Mouse (Mus musculus): ENCODE data around the gene Dusp18. TPM values are rescaled to one million over a fixed set of nuclear protein-coding genes. Genes with fewer than 3 reads are reported as not detected.

Gene Dusp18
- total RNA-seq, 2 experiments from 2014 or later: 18.8 to 21.0 TPM

GRCm38 (mm10) chr11:3918738-3919137, 23.7 kb downstream of the Dusp18 start:
- intact Hi-C loops (cut with DNase I): loop anchor here (10.0 kb wide), 2 partner anchors 224 to 384 kb away; no protein-coding TSS in a partner anchor
- DNase-seq (ENCODE audit: extremely low spot score in 1 of 2, low spot score in 2 of 2): no peak

GRCm38 (mm10) chr11:3920476-3920875, 25.4 kb downstream of the Dusp18 start:
- no peak for DNase-seq (ENCODE audit: extremely low spot score in 1 of 2, low spot score in 2 of 2)
- intact Hi-C loops (cut with DNase I): no loop called here

- peak; percentile 36 to 55 for DNase-seq (ENCODE audit: extremely low spot score in 1 of 2, low spot score in 2 of 2)
- intact Hi-C loops (cut with DNase I): no loop called here
Observed at GRCm38 (mm10) chr11:3921281-3921850, 26.3 kb downstream of the Dusp18 start.

DNA sequence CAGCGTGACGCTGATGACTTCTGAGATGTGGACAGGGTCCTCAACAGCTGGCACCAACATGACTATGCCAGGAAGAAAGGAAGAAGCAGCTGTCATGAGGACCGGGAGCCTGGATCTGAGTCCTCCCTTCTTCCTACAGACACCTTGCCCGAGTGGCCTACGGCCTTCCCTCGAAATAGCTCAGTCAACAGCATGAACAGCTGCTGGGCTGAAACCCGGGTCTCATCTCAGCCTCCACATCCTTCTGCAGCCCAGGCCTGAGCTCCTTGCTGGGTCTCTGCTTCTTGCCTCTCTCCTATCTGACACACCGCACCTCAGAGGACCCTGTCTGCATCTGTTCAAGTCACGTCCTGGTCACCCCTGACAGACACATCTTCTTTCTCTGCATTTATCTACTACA, 27.1 kb downstream of the Dusp18 start:
- DNase-seq (ENCODE audit: extremely low spot score in 1 of 2, low spot score in 2 of 2): no peak
- intact Hi-C loops (cut with DNase I): no loop called here

DNA sequence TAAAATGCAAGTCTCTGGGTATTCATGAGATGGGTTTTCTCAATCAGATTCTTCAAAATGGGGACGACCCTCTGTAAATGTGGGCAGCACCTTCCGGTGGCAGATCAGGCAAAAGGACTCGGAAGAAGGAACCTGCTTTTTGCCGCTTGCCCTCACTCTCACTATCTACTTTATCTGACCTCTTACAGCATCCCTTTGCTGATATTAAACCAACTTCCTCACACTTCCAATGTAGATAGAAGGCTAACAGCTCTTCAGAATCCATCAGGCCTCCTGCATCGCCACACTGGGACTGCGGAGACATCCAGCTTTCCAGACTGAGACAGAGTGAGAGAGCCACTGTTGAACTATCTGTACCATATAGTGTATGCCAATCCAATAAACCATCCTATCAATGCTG, 27.7 kb downstream of the Dusp18 start:
- intact Hi-C loops (cut with DNase I): no loop called here
- DNase-seq (ENCODE audit: extremely low spot score in 1 of 2, low spot score in 2 of 2): no peak

- intact Hi-C loops (cut with DNase I): no loop called here
- DNase-seq (ENCODE audit: extremely low spot score in 1 of 2, low spot score in 2 of 2): no peak
Observed at GRCm38 (mm10) chr11:3925916-3926315, 30.9 kb downstream of the Dusp18 start.

DNA sequence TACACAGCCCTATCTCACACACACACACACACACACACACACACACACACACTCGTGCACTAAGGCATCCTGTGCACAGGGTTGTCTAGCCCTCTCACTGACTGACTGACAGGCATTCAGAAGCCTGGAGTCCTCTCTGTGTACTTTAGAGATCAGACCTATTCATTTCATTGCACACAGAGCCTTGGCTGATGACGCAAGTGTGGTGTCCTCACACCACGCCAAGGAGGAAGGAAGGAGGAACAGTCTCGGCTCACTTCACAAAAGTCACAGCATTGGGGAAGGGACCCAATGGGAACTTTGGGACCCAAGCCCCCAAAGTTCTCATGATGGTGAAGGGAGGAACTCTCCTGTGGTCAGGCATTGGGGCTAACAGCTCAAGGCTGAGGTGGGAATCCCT, 35.0 kb downstream of the Dusp18 start:
- DNase-seq (ENCODE audit: extremely low spot score in 1 of 2, low spot score in 2 of 2): no peak
- intact Hi-C loops (cut with DNase I): no loop called here

GRCm38 (mm10) chr11:3930931-3931330, 35.9 kb downstream of the Dusp18 start:
- no peak for DNase-seq (ENCODE audit: extremely low spot score in 1 of 2, low spot score in 2 of 2)
- intact Hi-C loops (cut with DNase I): no loop called here

GRCm38 (mm10) chr11:3931511-3932211, 36.6 kb downstream of the Dusp18 start, which contains the start of gene Tcn2:
Gene Tcn2, minus strand, starts transcription at chr11:3932159.
- intact Hi-C loops (cut with DNase I): no loop called here
- DNase-seq (ENCODE audit: extremely low spot score in 1 of 2, low spot score in 2 of 2): peak; percentile 61 to 90

DNA sequence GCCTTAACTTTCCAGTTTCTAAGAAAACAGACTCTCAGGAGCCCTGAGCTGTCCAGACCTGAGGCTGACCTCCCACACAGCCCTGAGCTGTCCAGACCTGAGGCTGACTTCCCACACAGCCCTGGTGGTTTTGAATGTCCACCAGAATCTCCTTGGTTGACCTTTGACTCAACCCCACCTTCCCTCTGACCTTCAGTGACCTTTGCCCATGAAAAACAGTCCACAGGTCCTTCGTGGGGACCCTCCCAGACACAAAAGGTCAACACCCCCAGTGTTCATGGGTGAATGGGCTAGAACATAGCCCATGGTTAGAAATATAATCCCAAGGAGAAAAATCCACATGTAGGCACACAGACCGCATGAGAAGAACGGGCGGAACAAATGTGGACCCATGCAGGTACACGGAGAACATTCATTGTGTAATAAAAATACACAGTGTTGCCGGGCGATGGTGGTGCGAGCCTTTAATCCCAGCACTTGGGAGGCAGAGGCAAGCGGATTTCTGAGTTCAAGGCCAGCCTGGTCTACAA, 38.8 kb downstream of the Dusp18 start:
- intact Hi-C loops (cut with DNase I): no loop called here
- no peak for DNase-seq (ENCODE audit: extremely low spot score in 1 of 2, low spot score in 2 of 2)

DNA sequence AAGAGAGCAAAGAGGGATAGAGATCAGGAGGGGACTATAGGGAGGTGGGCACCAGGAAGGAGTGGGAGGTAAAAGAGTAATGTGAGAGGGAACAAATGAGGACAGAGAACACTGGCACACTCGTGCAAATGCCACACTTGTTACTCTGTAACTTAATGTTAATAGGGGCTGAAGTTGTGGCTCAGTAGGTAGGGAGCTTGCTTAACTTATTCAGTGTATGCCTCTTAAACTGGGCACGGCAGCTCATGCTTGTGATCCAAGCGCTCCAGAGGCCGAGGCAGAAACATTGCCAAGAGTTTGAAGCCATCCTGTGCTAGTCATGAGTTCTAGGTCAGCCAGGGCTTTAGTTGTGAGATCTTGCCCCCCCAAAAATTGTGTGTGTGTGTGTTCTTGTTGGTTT, 40.1 kb downstream of the Dusp18 start:
- DNase-seq (ENCODE audit: extremely low spot score in 1 of 2, low spot score in 2 of 2): no peak
- intact Hi-C loops (cut with DNase I): no loop called here

- DNase-seq (ENCODE audit: extremely low spot score in 1 of 2, low spot score in 2 of 2): no peak
- intact Hi-C loops (cut with DNase I): no loop called here
Observed at GRCm38 (mm10) chr11:3936318-3936717, 41.3 kb downstream of the Dusp18 start.

- intact Hi-C loops (cut with DNase I): no loop called here
- DNase-seq (ENCODE audit: extremely low spot score in 1 of 2, low spot score in 2 of 2): no peak
Observed at GRCm38 (mm10) chr11:3937321-3937874, 42.4 kb downstream of the Dusp18 start.

DNA sequence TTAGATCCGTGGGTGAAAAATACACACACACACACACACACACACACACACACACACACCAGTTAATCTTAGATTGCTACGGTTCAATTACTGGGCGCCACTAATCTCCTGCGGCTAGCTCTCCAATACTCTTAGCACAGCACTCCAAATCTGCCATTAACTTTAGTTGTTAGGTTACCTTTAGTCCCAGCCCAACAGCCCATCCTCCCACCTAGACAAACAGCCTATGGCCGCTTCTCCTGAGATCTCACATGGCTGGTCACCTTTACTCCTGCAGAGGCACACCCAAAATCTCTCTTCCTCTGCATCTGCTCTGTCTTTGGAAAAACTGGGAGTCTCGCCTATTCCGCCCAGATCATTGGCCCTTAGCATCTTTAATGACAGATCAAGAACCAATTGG, 46.3 kb downstream of the Dusp18 start:
- DNase-seq (ENCODE audit: extremely low spot score in 1 of 2, low spot score in 2 of 2): no peak
- intact Hi-C loops (cut with DNase I): no loop called here

DNA sequence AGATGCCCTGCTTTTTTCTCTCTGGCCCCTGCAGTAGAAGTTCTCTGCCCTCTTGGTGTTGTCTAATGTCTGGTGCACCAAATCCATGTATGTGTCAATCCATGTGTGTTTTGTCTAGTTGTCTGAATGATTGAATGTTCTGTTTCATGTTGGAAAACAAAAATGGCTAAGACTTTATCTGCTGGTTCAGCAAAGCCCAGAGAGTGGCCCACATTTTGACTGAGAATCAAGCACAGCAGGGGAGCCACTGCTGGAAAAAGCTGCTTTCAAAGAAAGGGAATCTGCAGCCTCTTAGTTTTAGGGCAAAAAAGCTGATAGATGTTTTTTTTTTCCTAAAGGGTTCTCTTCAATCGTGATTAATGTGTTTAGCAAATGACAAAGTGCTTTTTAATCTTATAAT, 51.3 kb downstream of the Dusp18 start:
- DNase-seq (ENCODE audit: extremely low spot score in 1 of 2, low spot score in 2 of 2): no peak
- intact Hi-C loops (cut with DNase I): no loop called here

Other genes with a start within 250 kb of the Dusp18 start
- 10 to 100 TPM; 49.8 to 53.1 TPM for gene Morc2a, start 246.0 kb upstream of the Dusp18 start, total RNA-seq (2021)
- 100 to 1,000 TPM; 125 to 126 TPM for gene Osbp2, start 31.3 kb upstream of the Dusp18 start, total RNA-seq (2021)
- gene 4921536K21Rik, start 142 bp upstream of the Dusp18 start, total RNA-seq (2021): under 1 TPM; 0.62 to 0.65 TPM
- 10 to 100 TPM; 25.2 to 27.7 TPM for gene Slc35e4, start 19.4 kb downstream of the Dusp18 start, total RNA-seq (2021)
- gene Tcn2, start 36.9 kb downstream of the Dusp18 start, total RNA-seq (2021): 10 to 100 TPM; 13.0 to 14.5 TPM
- 10 to 100 TPM; 34.3 to 47.9 TPM for gene Pes1, start 68.7 kb downstream of the Dusp18 start, total RNA-seq (2021)
- under 1 TPM; 0.28 TPM for gene 4930556J24Rik, start 81.5 kb downstream of the Dusp18 start, total RNA-seq (2021)
- gene Gal3st1, start 88.4 kb downstream of the Dusp18 start, total RNA-seq (2021): 1 to 10 TPM; 9.2 to 9.9 TPM
- under 1 TPM in 1 of 2 experiments, not detected in 1; 0.11 TPM for gene Sec14l4, start 136.2 kb downstream of the Dusp18 start, total RNA-seq (2021)
- gene Sec14l3, start 169.6 kb downstream of the Dusp18 start, total RNA-seq (2021): 1 to 10 TPM; 2.3 to 3.6 TPM
- gene Mtfp1, start 200.2 kb downstream of the Dusp18 start, total RNA-seq (2021): 10 to 100 TPM; 59.4 to 73.7 TPM
- 10 to 100 TPM; 14.0 to 14.4 TPM for gene Sec14l2, start 228.2 kb downstream of the Dusp18 start, total RNA-seq (2021)
- gene Rnf215, start 240.0 kb downstream of the Dusp18 start, total RNA-seq (2021): 10 to 100 TPM; 43.4 to 45.8 TPM

Data from left cerebral cortex, postnatal 10 days (tissue).